Mouse (Mus musculus): ENCODE measurements at regions not wholly inside any gene's neighbourhood (a gene's known extent, or its start where the extent isn't known, plus 50 kb on each side); places are given as distances from the start of the nearest gene placed in this dataset.

DNA sequence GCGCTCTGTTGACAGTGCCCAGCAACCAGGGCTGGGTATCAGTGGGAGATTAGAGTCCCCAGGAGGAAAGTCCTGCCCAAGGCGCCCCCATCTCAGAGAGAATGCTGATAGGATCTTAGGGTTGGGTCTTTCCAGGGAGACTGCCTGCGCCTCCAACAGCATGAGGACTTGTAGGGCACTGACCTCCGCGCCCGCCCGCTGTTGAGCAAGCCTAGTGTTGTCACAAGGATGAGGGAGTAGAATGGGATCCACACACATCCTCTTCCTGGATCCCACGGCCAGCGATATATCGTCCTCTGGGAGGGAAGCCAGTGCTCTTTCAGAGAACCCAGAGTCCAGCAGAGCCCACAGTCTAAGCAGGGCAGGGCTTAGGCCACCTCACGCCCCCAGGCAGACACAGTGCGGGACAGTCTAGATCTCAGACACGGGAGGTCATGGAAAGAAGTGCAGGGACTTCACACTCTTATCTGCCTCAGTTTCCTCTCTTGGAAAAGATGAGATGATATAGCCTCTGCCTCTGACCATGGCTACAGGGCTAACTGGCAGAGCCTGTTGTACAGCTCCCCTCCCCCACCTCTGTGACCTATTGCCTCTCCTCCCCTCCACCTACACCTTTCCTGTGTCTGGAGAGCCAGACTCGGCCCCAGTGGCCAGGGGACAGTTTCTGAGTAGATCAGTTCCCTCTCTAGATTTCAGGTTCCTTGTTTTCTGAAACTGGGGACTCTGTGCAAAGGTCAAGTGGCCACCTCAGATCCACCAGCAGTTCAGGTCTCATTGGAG lies 52.0 kb upstream of the Dusp5 start:
- H3K4me2 ChIP-seq (ENCODE audit: low read depth, low read length): no peak overlapping the region
- WGBS: 83% methylated on average over 14 of the region's 14 CpGs

GRCm38 (mm10) chr19:53469256-53469655 lies 59.7 kb upstream of the Dusp5 start:
- H3K9me3 ChIP-seq (ENCODE audit: control insufficient read depth, low read length): no peaks in the 10 kb centered on the region
- no peak for ATAC-seq (ENCODE audit: low read depth)
- H3K36me3 ChIP-seq (ENCODE audit: control insufficient read depth, insufficient read depth, low read length): no peaks in the 10 kb centered on the region
- H3K9ac ChIP-seq (replicated peaks; ENCODE audit: low read depth, low read length): no peak overlapping the region
- no peak overlapping the region for H3K4me2 ChIP-seq (ENCODE audit: low read depth, low read length)
- no peak overlapping the region for H3K27ac ChIP-seq (ENCODE audit: low read depth, low read length)
- WGBS: 57% methylated on average over 7 of the region's 7 CpGs
- no peak overlapping the region for H3K4me3 ChIP-seq (ENCODE audit: low read depth, low read length)
- no peaks in the 10 kb centered on the region for H3K27me3 ChIP-seq (ENCODE audit: control insufficient read depth, insufficient read depth, low read length)
- no peaks in the 10 kb centered on the region for H3K4me1 ChIP-seq (ENCODE audit: control insufficient read depth, insufficient read depth, low read length)

More for the DNA sequence above, 52.0 kb upstream of the Dusp5 start:
- ATAC-seq (ENCODE audit: low read depth): no peak
- Histone ChIP-seq H3K9me3 (ENCODE audit: control insufficient read depth, low read length) (no peaks in the 10 kb centered on the region), H3K9ac (replicated peaks; ENCODE audit: low read depth, low read length) (no peak overlapping the region), H3K4me1 (ENCODE audit: control insufficient read depth, insufficient read depth, low read length) (no peaks in the 10 kb centered on the region), H3K4me3 (ENCODE audit: low read depth, low read length) (no peak overlapping the region), H3K27ac (ENCODE audit: low read depth, low read length) (no peak overlapping the region), H3K36me3 (ENCODE audit: control insufficient read depth, insufficient read depth, low read length) (no peaks in the 10 kb centered on the region), H3K27me3 (ENCODE audit: control insufficient read depth, insufficient read depth, low read length) (no peaks in the 10 kb centered on the region)

DNA sequence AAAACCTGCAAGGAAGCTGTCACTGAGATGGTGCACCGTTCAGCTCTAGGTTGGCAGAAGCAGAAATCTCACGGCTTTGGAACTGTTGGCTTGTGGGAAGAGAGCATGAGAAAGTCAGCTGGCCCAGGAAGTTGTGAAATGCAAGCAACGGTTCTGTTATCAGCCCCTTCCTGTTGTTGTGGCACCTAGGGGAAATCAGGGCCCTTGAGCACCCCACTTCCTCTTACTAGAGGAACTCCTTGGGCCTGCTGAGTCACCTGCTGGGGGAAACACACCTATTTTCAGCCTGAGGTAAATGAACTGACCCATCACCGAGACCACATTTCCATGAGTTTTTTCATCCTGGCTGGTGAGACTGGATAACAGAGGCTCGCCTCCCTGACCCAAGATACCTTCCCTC lies 64.2 kb upstream of the Dusp5 start:
- no peak for ATAC-seq (ENCODE audit: low read depth)
- 79% methylated on average over 5 of the region's 5 CpGs for WGBS
- peaks cover 3% of the 10 kb centered on the region; the same call in 1 of the 2 replicates for H3K4me1 ChIP-seq (ENCODE audit: control insufficient read depth, insufficient read depth, low read length)

DNA sequence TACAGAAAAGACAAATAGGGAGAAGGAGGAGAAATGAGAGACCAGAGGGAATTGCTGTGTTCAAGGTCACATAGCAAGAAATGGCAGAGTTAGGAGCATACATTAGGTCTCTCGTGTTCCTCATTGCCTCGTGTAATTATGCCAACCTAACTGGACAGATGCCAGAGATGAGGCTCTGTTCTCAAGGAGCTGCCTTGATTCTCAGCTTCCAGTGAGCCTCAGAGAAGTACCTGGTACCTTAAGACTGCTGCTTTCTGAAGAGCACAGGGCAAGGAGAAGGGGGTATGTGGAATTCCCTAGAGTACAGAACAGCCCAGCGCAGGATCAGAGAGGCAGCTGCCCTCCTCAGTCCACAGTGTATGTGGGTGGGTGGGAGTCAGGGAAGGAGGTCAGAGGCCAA lies 64.8 kb upstream of the Dusp5 start:
- H3K36me3 ChIP-seq (ENCODE audit: control insufficient read depth, insufficient read depth, low read length): no peaks in the 10 kb centered on the region
- ATAC-seq (ENCODE audit: low read depth): no peak
- H3K4me1 ChIP-seq (ENCODE audit: control insufficient read depth, insufficient read depth, low read length): peaks cover 4% of the 10 kb centered on the region; the same call in 1 of the 2 replicates
- WGBS: 77% methylated on average over 3 of the region's 3 CpGs
- H3K27me3 ChIP-seq (ENCODE audit: control insufficient read depth, insufficient read depth, low read length): no peaks in the 10 kb centered on the region
- H3K9ac ChIP-seq (replicated peaks; ENCODE audit: low read depth, low read length): no peak overlapping the region
- no peak overlapping the region for H3K4me3 ChIP-seq (ENCODE audit: low read depth, low read length)
- no peak overlapping the region for H3K4me2 ChIP-seq (ENCODE audit: low read depth, low read length)
- no peak overlapping the region for H3K27ac ChIP-seq (ENCODE audit: low read depth, low read length)
- no peaks in the 10 kb centered on the region for H3K9me3 ChIP-seq (ENCODE audit: control insufficient read depth, low read length)

More for the DNA sequence above, 64.2 kb upstream of the Dusp5 start:
- Histone ChIP-seq H3K27ac (ENCODE audit: low read depth, low read length) (no peak overlapping the region), H3K4me2 (ENCODE audit: low read depth, low read length) (no peak overlapping the region), H3K27me3 (ENCODE audit: control insufficient read depth, insufficient read depth, low read length) (no peaks in the 10 kb centered on the region), H3K4me3 (ENCODE audit: low read depth, low read length) (no peak overlapping the region), H3K36me3 (ENCODE audit: control insufficient read depth, insufficient read depth, low read length) (no peaks in the 10 kb centered on the region), H3K9ac (replicated peaks; ENCODE audit: low read depth, low read length) (no peak overlapping the region), H3K9me3 (ENCODE audit: control insufficient read depth, low read length) (no peaks in the 10 kb centered on the region)

DNA sequence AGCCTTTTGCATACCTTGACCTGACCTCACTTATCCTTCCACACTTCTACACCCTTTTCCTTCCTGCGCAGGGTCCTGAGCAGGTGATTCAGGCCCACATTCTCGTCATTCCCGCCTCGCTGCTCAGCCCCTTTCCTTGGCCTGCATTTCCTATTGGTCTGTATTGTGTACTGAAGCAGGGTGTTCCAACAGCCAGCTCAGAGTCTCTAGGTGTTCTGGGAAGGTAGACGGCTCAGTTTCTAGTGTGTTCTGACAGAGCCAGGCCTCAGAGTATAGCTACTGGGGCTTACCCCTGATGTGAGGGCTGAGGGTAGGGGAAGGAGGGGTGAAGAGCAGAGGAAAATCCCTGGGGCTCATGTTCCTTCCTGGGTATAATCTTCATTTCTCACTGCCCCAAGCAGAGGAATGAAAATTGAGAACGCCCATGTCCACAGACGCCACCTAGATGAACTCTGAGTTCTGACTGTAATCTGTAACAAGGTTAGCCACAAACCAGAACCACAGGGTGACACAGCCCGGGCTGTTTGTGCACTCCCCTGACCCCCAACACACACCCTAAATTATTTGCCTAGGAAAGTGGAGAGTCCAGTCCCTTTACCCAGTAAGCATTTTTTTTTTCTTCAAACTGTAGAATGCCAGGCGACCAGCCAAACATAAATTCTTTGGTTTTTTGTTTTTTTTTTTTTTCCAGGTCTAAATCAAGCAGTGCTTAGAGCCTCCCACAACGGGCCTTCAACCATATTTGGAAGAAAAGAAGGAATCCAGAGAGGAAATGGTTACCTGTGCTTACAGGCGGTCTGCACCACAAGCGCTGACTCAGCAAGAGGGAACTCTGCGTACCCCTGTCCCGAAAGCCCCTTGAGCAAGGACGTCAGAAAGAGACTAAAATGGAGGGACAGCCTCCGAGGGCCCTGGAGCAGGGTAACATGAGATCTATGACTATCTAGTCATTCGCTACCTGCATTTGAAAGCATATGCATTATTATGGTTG lies 67.6 kb upstream of the Dusp5 start:
- WGBS: 68% methylated on average over 17 of the region's 17 CpGs
- no peak overlapping the region for H3K4me3 ChIP-seq (ENCODE audit: low read depth, low read length)
- no peaks in the 10 kb centered on the region for H3K27me3 ChIP-seq (ENCODE audit: control insufficient read depth, insufficient read depth, low read length)
- H3K9ac ChIP-seq (replicated peaks; ENCODE audit: low read depth, low read length): no peak overlapping the region
- no peak overlapping the region for H3K27ac ChIP-seq (ENCODE audit: low read depth, low read length)
- no peak overlapping the region for H3K4me2 ChIP-seq (ENCODE audit: low read depth, low read length)
- no peaks in the 10 kb centered on the region for H3K36me3 ChIP-seq (ENCODE audit: control insufficient read depth, insufficient read depth, low read length)
- H3K4me1 ChIP-seq (ENCODE audit: control insufficient read depth, insufficient read depth, low read length): peaks cover 8% of the 10 kb centered on the region; the same call in 1 of the 2 replicates
- H3K9me3 ChIP-seq (ENCODE audit: control insufficient read depth, low read length): no peaks in the 10 kb centered on the region
- no peak for ATAC-seq (ENCODE audit: low read depth)

DNA sequence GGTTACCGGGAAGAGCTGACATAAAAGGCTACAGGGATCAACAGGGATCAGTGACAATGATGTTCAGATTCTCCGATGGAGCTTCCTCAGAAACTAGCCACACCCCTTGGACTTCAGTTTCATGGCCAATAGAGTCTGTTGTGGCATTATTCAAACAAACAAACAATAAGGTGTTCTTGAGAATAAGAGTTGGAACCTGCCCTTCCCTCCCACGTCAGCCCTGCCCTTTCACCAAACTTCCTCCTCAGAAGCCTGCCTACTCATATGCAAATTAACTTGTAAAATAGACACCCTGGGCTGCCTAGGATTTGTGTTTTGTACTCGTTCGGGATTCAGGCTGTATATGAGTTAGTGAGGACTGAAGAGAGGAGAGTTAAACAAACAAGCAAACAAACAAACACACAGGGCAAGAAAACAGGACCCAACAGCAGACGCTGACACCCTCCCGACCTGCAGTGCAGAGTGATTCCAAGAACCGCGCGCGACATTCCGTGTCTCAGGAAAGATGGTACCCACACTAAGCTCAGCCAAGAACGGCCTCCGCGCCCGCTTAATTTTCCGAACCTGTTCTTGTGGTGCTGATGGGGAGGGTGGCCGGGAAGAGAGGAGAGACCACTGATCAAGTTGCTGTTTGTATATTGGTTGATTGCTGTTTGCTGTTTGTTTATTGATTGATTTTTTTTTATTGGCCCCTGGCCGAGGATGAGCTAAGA lies 68.4 kb upstream of the Dusp5 start:
- no peak for ATAC-seq (ENCODE audit: low read depth)
- Histone ChIP-seq H3K9me3 (ENCODE audit: control insufficient read depth, low read length) (no peaks in the 10 kb centered on the region), H3K36me3 (ENCODE audit: control insufficient read depth, insufficient read depth, low read length) (no peaks in the 10 kb centered on the region), H3K27ac (ENCODE audit: low read depth, low read length) (no peak overlapping the region), H3K9ac (replicated peaks; ENCODE audit: low read depth, low read length) (no peak overlapping the region), H3K4me1 (ENCODE audit: control insufficient read depth, insufficient read depth, low read length) (peaks cover 8% of the 10 kb centered on the region; the same call in 1 of the 2 replicates), H3K4me2 (ENCODE audit: low read depth, low read length) (no peak overlapping the region; the same call in 1 of the 2 replicates), H3K4me3 (ENCODE audit: low read depth, low read length) (no peak overlapping the region), H3K27me3 (ENCODE audit: control insufficient read depth, insufficient read depth, low read length) (no peaks in the 10 kb centered on the region)
- 5% methylated on average over 19 of the region's 19 CpGs for WGBS

DNA sequence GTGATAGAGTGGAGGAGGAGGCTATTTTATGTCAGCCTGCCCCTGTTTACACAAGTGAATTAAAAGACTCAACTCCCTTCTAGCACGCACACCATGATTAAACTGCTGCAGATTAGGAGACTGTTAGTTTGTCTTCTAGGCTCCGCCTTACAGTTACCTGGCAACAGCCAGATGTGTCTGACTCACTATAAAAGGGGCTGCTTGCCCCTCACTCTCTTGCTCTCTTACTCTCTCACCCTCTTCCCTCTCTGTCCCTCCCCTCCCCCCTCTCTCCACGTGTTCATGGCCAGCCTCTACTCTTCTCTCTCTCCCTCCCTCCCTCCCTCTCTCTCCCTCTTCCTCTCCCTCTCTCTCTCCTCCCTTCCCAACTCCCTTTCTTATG lies 69.0 kb upstream of the Smndc1 start:
- Histone ChIP-seq H3K9me3 (ENCODE audit: control insufficient read depth, low read length) (no peaks in the 10 kb centered on the region), H3K27me3 (ENCODE audit: control insufficient read depth, insufficient read depth, low read length) (no peaks in the 10 kb centered on the region), H3K4me1 (ENCODE audit: control insufficient read depth, insufficient read depth, low read length) (peaks cover 8% of the 10 kb centered on the region; the same call in 1 of the 2 replicates), H3K4me3 (ENCODE audit: low read depth, low read length) (no peak overlapping the region), H3K27ac (ENCODE audit: low read depth, low read length) (no peak overlapping the region), H3K9ac (replicated peaks; ENCODE audit: low read depth, low read length) (0 out of 2 replicates have a peak overlapping the region, but pooled peaks have one; percentile 12), H3K4me2 (ENCODE audit: low read depth, low read length) (no peak overlapping the region), H3K36me3 (ENCODE audit: control insufficient read depth, insufficient read depth, low read length) (no peaks in the 10 kb centered on the region)
- 0 out of 2 replicates have a peak, but pooled peaks have one; percentile 28 for ATAC-seq (ENCODE audit: low read depth)
- WGBS: 17% methylated on average over 3 of the region's 3 CpGs

GRCm38 (mm10) chr19:53458770-53459406 lies 68.5 kb upstream of the Smndc1 start:
- no peaks in the 10 kb centered on the region for H3K36me3 ChIP-seq (ENCODE audit: control insufficient read depth, insufficient read depth, low read length)
- H3K27ac ChIP-seq (ENCODE audit: low read depth, low read length): no peak overlapping the region
- H3K9me3 ChIP-seq (ENCODE audit: control insufficient read depth, low read length): no peaks in the 10 kb centered on the region
- no peak overlapping the region for H3K4me3 ChIP-seq (ENCODE audit: low read depth, low read length)
- no peak overlapping the region for H3K4me2 ChIP-seq (ENCODE audit: low read depth, low read length)
- no peaks in the 10 kb centered on the region for H3K27me3 ChIP-seq (ENCODE audit: control insufficient read depth, insufficient read depth, low read length)
- 0 out of 2 replicates have a peak, but pooled peaks have one; percentile 20 for ATAC-seq (ENCODE audit: low read depth)
- peaks cover 8% of the 10 kb centered on the region; the same call in 1 of the 2 replicates for H3K4me1 ChIP-seq (ENCODE audit: control insufficient read depth, insufficient read depth, low read length)
- 48% methylated on average over 10 of the region's 10 CpGs for WGBS
- H3K9ac ChIP-seq (replicated peaks; ENCODE audit: low read depth, low read length): 0 out of 2 replicates have a peak overlapping the region, but pooled peaks have one; percentile 12

Measured in neural tube, embryonic 14.5 days (tissue).